16 mouse cellular contexts compared by ENCODE assay signal in genomic region chr13:54923705-54924104, GRCm38 (mm10). TPM values are rescaled to one million over a fixed set of nuclear protein-coding genes. Genes with fewer than 3 reads are reported as not detected.
A peak's percentile ranks its signal among the peaks of the same experiment; 100 is the strongest.
DNase-seq lines count a peak whose midpoint lies in the region.
"Had no signal": no experiment of that assay in that cellular context is flagged by ENCODE, and none has a peak within 500 bp of the region (broad histone marks: within the 10 kb centered on the region; RNA-seq: fewer than 3 reads in every experiment).

No protein-coding gene starts in this region.

- intact Hi-C loops in left cerebral cortex, postnatal 4 days (cut with DNase I): no loop called here

- DNase-seq in cerebellum, postnatal 10 days: peak; percentile 70 to 75
- no peak for DNase-seq in cerebellum, adult 11-12 months
- DNase-seq in left cerebral cortex, postnatal 4 days: peak; percentile 46
- DNase-seq in left cerebral cortex, adult 18-20 months (ENCODE audit: low spot score in 2 of 2): no peak
- DNase-seq: adrenal gland, adult 2 months; adrenal gland, adult 8-10 months; adrenal gland, postnatal 10 days; adrenal gland, postnatal 14 days; adrenal gland, postnatal 25 days; adrenal gland, postnatal 36 days; B cell, adult 2 months; cerebellum, adult 11 months; cerebellum, adult 18-20 months; cerebellum, adult 2 months had no signal

RNA-seq across cellular contexts. Expression of gene Unc5a, which starts 25.5 kb away (rescaled TPM):
- 10 to 100 TPM; 51.7 to 52.6 TPM for total RNA-seq in left cerebral cortex, postnatal 4 days (2021)
- 100 to 1,000 TPM; 104 to 107 TPM for total RNA-seq in left cerebral cortex, adult 18-20 months (2021)
- total RNA-seq: G1E, MEL had no signal

Comparison
In these comparisons a context has a peak if more than half of its experiments do, and no peak if none do; other contexts are left out.
1. DNase-seq: peak in cerebellum, postnatal 10 days (2 of 2) and left cerebral cortex, postnatal 4 days (single experiment); none in cerebellum, adult 11-12 months (single experiment) and left cerebral cortex, adult 18-20 months (0 of 2).